Mouse (Mus musculus): ENCODE results near the gene Iqgap2. TPM values are rescaled to one million over a fixed set of nuclear protein-coding genes. Genes with fewer than 3 reads are reported as not detected.

Gene Iqgap2
- total and polyA plus RNA-seq, 3 experiments: 0.08 to 0.14 (median 0.11) TPM

DNA sequence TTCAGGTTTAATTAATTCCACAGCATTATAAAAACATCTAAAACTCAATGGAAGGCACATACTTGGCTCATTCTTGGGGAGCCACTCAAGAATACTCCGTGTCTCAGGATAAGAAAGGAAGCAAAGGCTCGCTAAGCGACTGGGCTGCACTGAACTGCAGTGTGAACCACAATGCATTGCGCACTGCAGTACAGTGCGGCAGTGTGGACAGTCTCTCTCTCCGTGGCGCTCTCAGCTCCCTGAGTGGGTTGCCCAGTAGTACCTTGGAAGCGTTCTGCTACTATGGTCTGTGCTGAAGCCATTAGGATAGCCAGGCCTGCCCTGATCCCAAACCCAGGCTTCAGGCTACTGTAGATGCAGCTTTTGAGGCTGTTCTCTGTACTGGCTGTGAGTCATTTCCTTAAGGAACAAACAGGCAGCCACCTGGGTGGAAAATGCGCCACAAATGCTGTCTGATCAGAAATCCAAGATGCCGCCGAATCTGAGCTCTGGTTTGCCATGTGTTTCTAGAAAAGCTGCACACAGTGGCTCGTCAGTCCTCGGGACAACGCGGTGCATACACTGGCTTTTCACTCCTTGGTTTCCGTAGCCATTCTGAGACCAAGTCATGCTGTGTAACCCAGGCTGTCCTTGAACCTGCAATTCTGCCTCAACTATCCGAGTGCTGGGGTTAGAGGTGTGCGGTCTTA, 293.3 kb downstream of the Iqgap2 start:
- in situ Hi-C loops (cut with MboI; ENCODE audit: low pct_ligation_motif_present, low pct_unique_long_range_greater_than_20kb, low sequenced_read_pairs): no loop called here
- no peak for DNase-seq (ENCODE audit: extremely low read depth)
- no peak overlapping the region for H3K4me2 ChIP-seq (ENCODE audit: insufficient read depth, low read depth, poor library complexity, severe bottlenecking)
- H3K27ac ChIP-seq (ENCODE audit: insufficient read depth, low read depth): no peak overlapping the region
- H3K9me3 ChIP-seq (replicated peaks; ENCODE audit: low read length): no peaks in the 10 kb centered on the region
- dilution Hi-C loops (cut with MboI; ENCODE audit: extremely low pct_ligation_motif_present, extremely low pct_unique_long_range_greater_than_20kb, low sequenced_read_pairs): no loop called here
- peaks cover 0 to under 1% of the 10 kb centered on the region in 2 experiments; a peak in 3 of 4 replicates for H3K4me1 ChIP-seq (ENCODE audit: control insufficient read depth in 1 of 2, insufficient read depth in 2 of 2)
- no peak overlapping the region for H3K9ac ChIP-seq (ENCODE audit: insufficient read depth, low read depth)
- TF ChIP-seq SIN3A (IDR thresholded peaks at IDR 0.05; ENCODE audit: low read length) (no peak), MYC (IDR thresholded peaks at IDR 0.05; ENCODE audit: low read depth, low read length) (no peak), MEF2A (IDR thresholded peaks at IDR 0.05; ENCODE audit: borderline replicate concordance, low read depth, low read length) (no peak), ZKSCAN1 (IDR thresholded peaks at IDR 0.05; ENCODE audit: borderline replicate concordance, low read depth, low read length) (no peak), CTCF (conservative IDR thresholded peaks at IDR 0.05 in 1 of 2, IDR thresholded peaks at IDR 0.05 in 1 of 2; ENCODE audit: low read depth in 2 of 2, low read length in 2 of 2) (no peak), ZNF384 (IDR thresholded peaks at IDR 0.05; ENCODE audit: low read depth, low read length) (no peak), ZC3H11A (IDR thresholded peaks at IDR 0.05; ENCODE audit: low read depth, low read length) (no peak), MAFK (IDR thresholded peaks at IDR 0.05; ENCODE audit: insufficient replicate concordance, low read length) (no peak), CHD2 (IDR thresholded peaks at IDR 0.05; ENCODE audit: low read length) (no peak), USF1 (IDR thresholded peaks at IDR 0.05; ENCODE audit: low read depth, low read length) (no peak), TBP (conservative IDR thresholded peaks at IDR 0.05; ENCODE audit: low read depth, low read length) (no peak), CHD1 (IDR thresholded peaks at IDR 0.05; ENCODE audit: low read depth, low read length) (no peak), GABPA (IDR thresholded peaks at IDR 0.05; ENCODE audit: insufficient replicate concordance, low read depth, low read length) (no peak)
- no peaks in the 10 kb centered on the region for H3K36me3 ChIP-seq (replicated peaks in 1 of 2; ENCODE audit: control insufficient read depth in 1 of 2, insufficient read depth in 1 of 2, low read length in 1 of 2)
- H3K79me2 ChIP-seq (replicated peaks; ENCODE audit: control insufficient read depth, extremely low read depth, insufficient read depth, poor library complexity, severe bottlenecking): no peaks in the 10 kb centered on the region
- H3K4me3 ChIP-seq (replicated peaks in 1 of 3; ENCODE audit: low read depth in 2 of 3, low read length in 2 of 3, poor library complexity in 1 of 3): no peak overlapping the region
- peaks cover 6% of the 10 kb centered on the region for H3K27me3 ChIP-seq (replicated peaks)

DNA sequence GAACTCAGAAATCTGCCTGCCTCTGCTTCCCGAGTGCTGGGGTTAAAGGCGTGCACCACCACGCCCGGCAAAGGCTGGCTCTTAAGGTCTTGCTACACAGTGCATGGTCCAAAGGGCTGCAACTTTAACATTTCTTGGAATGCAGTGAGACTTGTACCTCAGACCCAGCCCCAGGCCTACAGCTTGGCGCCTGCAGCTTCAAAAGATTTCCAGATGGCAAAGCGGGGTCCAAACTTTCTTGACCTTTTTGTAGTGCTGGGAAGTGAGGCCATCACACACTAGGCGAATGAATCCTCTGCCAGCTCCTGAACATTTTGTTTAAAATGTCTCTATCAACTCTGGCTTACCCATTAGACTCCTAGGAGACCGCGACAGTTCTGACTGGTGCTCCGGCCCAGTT, 294.1 kb downstream of the Iqgap2 start:
- dilution Hi-C loops (cut with MboI; ENCODE audit: extremely low pct_ligation_motif_present, extremely low pct_unique_long_range_greater_than_20kb, low sequenced_read_pairs): no loop called here
- TF ChIP-seq IRF4 (IDR thresholded peaks at IDR 0.05; ENCODE audit: low read depth, low read length) (no peak), ZNF384 (IDR thresholded peaks at IDR 0.05; ENCODE audit: low read depth, low read length) (no peak), CHD2 (IDR thresholded peaks at IDR 0.05; ENCODE audit: low read length) (no peak), MYC (IDR thresholded peaks at IDR 0.05; ENCODE audit: low read depth, low read length) (no peak), BHLHE40 (IDR thresholded peaks at IDR 0.05; ENCODE audit: low read depth, low read length) (no peak), POLR2A (IDR thresholded peaks at IDR 0.05; ENCODE audit: low read depth, low read length) (no peak), CHD1 (IDR thresholded peaks at IDR 0.05; ENCODE audit: low read depth, low read length) (no peak), RCOR1 (conservative IDR thresholded peaks at IDR 0.05; ENCODE audit: low read depth, low read length) (no peak), KAT2A (IDR thresholded peaks at IDR 0.05; ENCODE audit: insufficient replicate concordance, low read length) (no peak), EP300 (IDR thresholded peaks at IDR 0.05; ENCODE audit: low read length) (no peak), NELFE (IDR thresholded peaks at IDR 0.05; ENCODE audit: low read depth, low read length) (no peak), ZMIZ1 (IDR thresholded peaks at IDR 0.05; ENCODE audit: low read depth, low read length) (no peak), TBP (conservative IDR thresholded peaks at IDR 0.05; ENCODE audit: low read depth, low read length) (no peak), MAFK (IDR thresholded peaks at IDR 0.05; ENCODE audit: insufficient replicate concordance, low read length) (no peak), ELF1 (IDR thresholded peaks at IDR 0.05; ENCODE audit: low read depth, low read length) (no peak), JUND (conservative IDR thresholded peaks at IDR 0.05; ENCODE audit: low read depth, low read length) (no peak), UBTF (IDR thresholded peaks at IDR 0.05; ENCODE audit: low read depth, low read length) (no peak), ZC3H11A (IDR thresholded peaks at IDR 0.05; ENCODE audit: low read depth, low read length) (no peak), MAZ (IDR thresholded peaks at IDR 0.05; ENCODE audit: low read depth, low read length) (no peak), PAX5 (IDR thresholded peaks at IDR 0.05; ENCODE audit: low read length) (no peak)

More for the DNA sequence above, 294.1 kb downstream of the Iqgap2 start:
- H3K4me2 ChIP-seq (ENCODE audit: insufficient read depth, low read depth, poor library complexity, severe bottlenecking): no peak overlapping the region
- peaks cover 6% of the 10 kb centered on the region for H3K27me3 ChIP-seq (replicated peaks)
- no peak overlapping the region for H3K9ac ChIP-seq (ENCODE audit: insufficient read depth, low read depth)
- H3K79me2 ChIP-seq (replicated peaks; ENCODE audit: control insufficient read depth, extremely low read depth, insufficient read depth, poor library complexity, severe bottlenecking): no peaks in the 10 kb centered on the region
- H3K4me3 ChIP-seq (replicated peaks in 1 of 3; ENCODE audit: low read depth in 2 of 3, low read length in 2 of 3, poor library complexity in 1 of 3): no peak overlapping the region
- H3K36me3 ChIP-seq (replicated peaks in 1 of 2; ENCODE audit: control insufficient read depth in 1 of 2, insufficient read depth in 1 of 2, low read length in 1 of 2): no peaks in the 10 kb centered on the region
- H3K4me1 ChIP-seq (ENCODE audit: control insufficient read depth in 1 of 2, insufficient read depth in 2 of 2): peaks cover 0 to 8% of the 10 kb centered on the region in 2 experiments; a peak in 3 of 4 replicates
- in situ Hi-C loops (cut with MboI; ENCODE audit: low pct_ligation_motif_present, low pct_unique_long_range_greater_than_20kb, low sequenced_read_pairs): no loop called here
- DNase-seq (ENCODE audit: extremely low read depth): no peak
- H3K9me3 ChIP-seq (replicated peaks; ENCODE audit: low read length): no peaks in the 10 kb centered on the region
- H3K27ac ChIP-seq (ENCODE audit: insufficient read depth, low read depth): no peak overlapping the region
